Mouse (Mus musculus) ES-E14 (cell line): ENCODE measurements around the gene Shisa9. TPM values are rescaled to one million over a fixed set of nuclear protein-coding genes. Genes with fewer than 3 reads are reported as not detected.

Experiments used
- DNase-seq: peaks from one replicate; pipeline ENCODE4 v3.0.0-alpha.2; 2013; ENCODE audit warnings: low read depth, low spot score
- H3K27ac ChIP-seq: 2 replicates; pipeline ENCODE4 v1.5.1; 2012; ENCODE audit warnings: low read depth, mild to moderate bottlenecking, low read length, moderate library complexity, mixed read lengths; ENCODE audit not compliant: poor library complexity, insufficient read depth, severe bottlenecking
- H3K36me3 ChIP-seq: 2 replicates; pipeline ENCODE4 v1.6.1; 2012; ENCODE audit warnings: mild to moderate bottlenecking, low read length, moderate library complexity, mixed read lengths; ENCODE audit not compliant: control insufficient read depth, poor library complexity, insufficient read depth, severe bottlenecking
- H3K4me1 ChIP-seq, 2 experiments: fragments of 150-350 bp in 1 of 2; sonication (generic) in 1 of 2; 2 replicates each; pipeline ENCODE4 v1.6.1; 2012; ENCODE audit warnings: low read length in 2 of 2, mild to moderate bottlenecking in 1 of 2, mixed read lengths in 1 of 2; ENCODE audit not compliant: control insufficient read depth in 2 of 2, insufficient read depth in 2 of 2, poor library complexity in 1 of 2
- H3K4me3 ChIP-seq, 2 experiments: fragments of 150-350 bp in 1 of 2; sonication (generic) in 1 of 2; 2 replicates each; pipeline ENCODE4 v1.5.1; 2012; ENCODE audit warnings: low read length in 2 of 2, low read depth in 1 of 2, mild to moderate bottlenecking in 1 of 2, mixed read lengths in 1 of 2; ENCODE audit not compliant: insufficient read depth in 1 of 2, poor library complexity in 1 of 2, severe bottlenecking in 1 of 2
- H3K9ac ChIP-seq: 2 replicates; pipeline ENCODE4 v1.6.1; 2012; ENCODE audit warnings: low read depth, mild to moderate bottlenecking, low read length, mixed read lengths; ENCODE audit not compliant: poor library complexity, insufficient read depth, severe bottlenecking
- H3K9me3 ChIP-seq: fragments of 150-350 bp; sonication (generic); 2 replicates; pipeline ENCODE4 v1.6.1; 2012; ENCODE audit warnings: low read depth, mild to moderate bottlenecking, low read length; ENCODE audit not compliant: control insufficient read depth, insufficient read depth
- CHD2 ChIP-seq: IDR thresholded peaks from 2 replicates; pipeline ENCODE4 v1.6.1; 2014; ENCODE audit warnings: mild to moderate bottlenecking, low read depth, low read length, inconsistent platforms
- HCFC1 ChIP-seq: IDR thresholded peaks from 2 replicates; pipeline ENCODE4 v1.6.1; 2012; ENCODE audit warnings: low read length, inconsistent platforms, borderline replicate concordance; ENCODE audit not compliant: insufficient read depth
- MAFK ChIP-seq: IDR thresholded peaks from 2 replicates; pipeline ENCODE4 v1.6.1; 2014; ENCODE audit warnings: mild to moderate bottlenecking, low read depth, low read length, inconsistent platforms; ENCODE audit not compliant: insufficient read depth
- ZC3H11A ChIP-seq: IDR thresholded peaks from 2 replicates; pipeline ENCODE4 v1.6.1; 2012; ENCODE audit warnings: low read depth, mild to moderate bottlenecking, inconsistent platforms, low read length, borderline replicate concordance
- ZNF384 ChIP-seq: IDR thresholded peaks from 2 replicates; pipeline ENCODE4 v1.6.1; 2012; ENCODE audit warnings: low read depth, low read length, inconsistent platforms
- in situ Hi-C, 2 experiments: fragments of 600-800 bp; cut with MboI; formaldehyde crosslinking; loops; one replicate each; pipeline ENCODE4 v1.15.1; 2025; ENCODE audit warnings: low sequenced_read_pairs in 2 of 2, inconsistent platforms in 1 of 2; ENCODE audit not compliant: unreplicated experiment in 2 of 2
- total RNA-seq: library from RNA; depleted of rRNA; stranded (reverse); fragments of 300-350 nt; gene quantifications from 2 replicates; pipeline ENCODE4 v1.2.3, GENCODE M21; 2012

Shisa9 gene
- total RNA-seq, 1 experiment: not detected

DNA sequence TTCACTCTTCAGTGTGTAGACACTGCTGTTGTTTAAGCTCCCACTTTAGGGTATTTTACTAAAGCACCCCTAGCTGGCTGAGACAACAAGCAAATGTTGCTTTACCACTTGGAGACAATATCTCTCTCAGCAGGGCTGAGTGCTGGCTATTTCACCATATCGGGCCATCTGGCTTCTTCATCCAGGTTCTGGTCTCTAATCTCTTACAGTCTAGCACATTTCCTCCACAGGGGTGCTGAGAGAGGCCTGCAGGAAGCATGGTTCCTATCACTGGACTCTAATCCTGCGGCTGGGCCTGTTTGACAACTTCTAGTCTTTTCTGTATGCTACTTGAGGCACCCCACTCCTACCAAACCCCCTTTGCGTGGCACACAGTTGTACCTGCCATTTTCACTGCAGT is 51.7 kb downstream of the Shisa9 start:
- DNase-seq: no peak
- in situ Hi-C loops: no loop called here
- Histone ChIP-seq H3K27ac (no peak overlapping the region), H3K9me3 (no peaks in the 10 kb centered on the region), H3K9ac (no peak overlapping the region), H3K4me1 (no peaks in the 10 kb centered on the region), H3K36me3 (no peaks in the 10 kb centered on the region), H3K4me3 (no peak overlapping the region)
- no peak for TF ChIP-seq CHD2
- no peak for TF ChIP-seq ZNF384
- TF ChIP-seq HCFC1: no peak

- H3K4me1 ChIP-seq: no peaks in the 10 kb centered on the region
- TF ChIP-seq CHD2: no peak
- no peak for TF ChIP-seq ZNF384
- TF ChIP-seq MAFK: no peak
- TF ChIP-seq HCFC1: no peak
- no peak for TF ChIP-seq ZC3H11A
- in situ Hi-C loops: no loop called here
- no peaks in the 10 kb centered on the region for H3K36me3 ChIP-seq
- no peak for DNase-seq
- H3K4me3 ChIP-seq: no peak overlapping the region
- no peaks in the 10 kb centered on the region for H3K9me3 ChIP-seq
- H3K9ac ChIP-seq: no peak overlapping the region
- no peak overlapping the region for H3K27ac ChIP-seq
Measured at GRCm38 (mm10) chr16:12040935-12041334, 57.0 kb downstream of the Shisa9 start.

DNA sequence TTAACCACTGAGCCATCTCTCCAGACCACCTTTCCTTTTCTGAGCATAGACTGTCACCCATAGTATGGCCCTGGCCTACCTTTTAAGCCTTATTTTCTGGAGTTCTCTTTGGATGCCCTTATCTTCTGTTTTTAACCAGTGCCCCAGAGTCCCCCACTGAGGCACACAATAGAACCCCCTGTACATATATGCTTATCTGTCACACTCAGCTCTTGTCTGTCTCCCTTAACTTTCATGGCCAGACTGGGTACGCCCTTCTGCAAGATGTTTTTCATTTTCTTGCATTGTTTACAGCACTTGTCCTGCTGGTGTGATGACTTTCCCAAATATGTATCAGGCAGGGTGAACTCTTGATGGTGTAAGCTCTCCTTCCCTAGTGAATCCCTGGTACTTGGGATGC is 68.1 kb downstream of the Shisa9 start:
- Histone ChIP-seq H3K4me3 (no peak overlapping the region), H3K9ac (no peak overlapping the region), H3K36me3 (no peaks in the 10 kb centered on the region), H3K27ac (no peak overlapping the region), H3K4me1 (no peaks in the 10 kb centered on the region), H3K9me3 (no peaks in the 10 kb centered on the region)
- in situ Hi-C loops: no loop called here
- no peak for DNase-seq
- TF ChIP-seq MAFK (no peak), ZNF384 (no peak), ZC3H11A (no peak), CHD2 (no peak), HCFC1 (no peak)

GRCm38 (mm10) chr16:12072573-12072972 is 88.7 kb downstream of the Shisa9 start:
- no peak for TF ChIP-seq HCFC1
- Histone ChIP-seq H3K9ac (no peak overlapping the region), H3K4me1 (no peaks in the 10 kb centered on the region), H3K27ac (no peak overlapping the region), H3K9me3 (no peaks in the 10 kb centered on the region), H3K4me3 (no peak overlapping the region), H3K36me3 (no peaks in the 10 kb centered on the region)
- no peak for DNase-seq
- in situ Hi-C loops: no loop called here

DNA sequence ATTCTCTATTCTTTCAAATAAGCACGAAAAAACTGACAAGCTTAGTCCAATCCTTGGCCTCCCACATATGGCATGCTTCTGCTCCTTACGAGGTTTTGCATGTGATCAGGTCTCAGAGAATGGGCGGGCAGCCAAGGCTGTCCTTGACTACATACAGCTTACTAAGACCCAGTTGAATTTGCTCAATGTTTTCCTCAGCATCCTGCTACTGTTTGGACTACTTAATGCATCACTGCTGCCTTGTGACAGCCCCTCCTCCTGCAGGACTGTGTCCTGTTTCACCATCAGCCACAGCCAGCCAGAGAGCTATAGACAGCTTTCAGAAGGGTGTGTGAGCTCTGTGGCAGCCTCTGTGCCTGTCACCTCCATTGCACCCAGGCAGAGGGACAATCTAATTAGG is 92.4 kb downstream of the Shisa9 start:
- in situ Hi-C loops: no loop called here
- H3K9ac ChIP-seq: no peak overlapping the region
- H3K4me1 ChIP-seq: no peaks in the 10 kb centered on the region
- no peak overlapping the region for H3K4me3 ChIP-seq
- no peak overlapping the region for H3K27ac ChIP-seq
- no peaks in the 10 kb centered on the region for H3K9me3 ChIP-seq
- no peaks in the 10 kb centered on the region for H3K36me3 ChIP-seq
- TF ChIP-seq ZC3H11A (no peak), ZNF384 (no peak), MAFK (no peak), CHD2 (no peak), HCFC1 (no peak)
- no peak for DNase-seq
